Mouse (Mus musculus) lung, postnatal 0 days (tissue): ENCODE measurements around the gene Gm6588.

Experiments used
- CTCF ChIP-seq: IDR thresholded peaks from 2 replicates; pipeline ENCODE4 v1.5.1; 2016; ENCODE audit warnings: antibody characterized with exemption, mild to moderate bottlenecking
- EP300 ChIP-seq: IDR thresholded peaks from 2 replicates; pipeline ENCODE4 v1.6.1; 2016; ENCODE audit warnings: antibody characterized with exemption, mild to moderate bottlenecking, control low read depth

DNA sequence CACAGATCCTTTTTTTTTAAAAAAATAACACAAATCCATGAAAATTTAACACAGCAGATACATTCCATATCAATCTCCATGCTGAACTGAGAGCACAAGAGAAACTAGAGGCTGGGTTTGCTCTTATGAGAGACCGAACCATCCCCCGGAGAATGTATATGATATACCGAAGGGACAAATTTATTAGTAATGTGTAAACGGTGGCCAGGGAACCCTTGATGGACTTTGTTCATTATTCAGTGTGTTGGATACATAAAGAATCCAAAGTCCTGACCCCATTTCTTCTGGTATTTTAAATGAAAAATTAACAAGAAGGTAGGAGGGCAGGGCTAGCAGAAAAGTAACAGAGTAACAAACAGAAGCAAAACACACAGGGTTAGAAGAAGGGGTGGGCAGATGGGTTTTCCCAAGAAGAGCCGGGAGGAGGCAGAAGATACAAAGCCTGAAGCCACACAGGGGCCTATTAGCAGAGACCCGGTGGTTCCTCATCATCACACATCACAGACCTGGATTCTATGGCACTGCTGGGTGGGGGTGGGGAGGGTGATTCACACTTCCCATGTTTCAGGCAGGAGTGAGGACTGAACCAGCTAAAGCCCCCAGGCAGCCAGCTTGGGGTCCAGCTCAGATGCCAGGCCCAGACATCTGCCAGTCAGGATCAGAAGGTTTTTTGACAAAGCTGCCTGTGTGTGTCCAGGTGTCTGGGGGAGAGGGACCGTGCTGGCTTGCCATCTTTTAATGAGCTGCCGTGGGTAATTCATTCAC, 50.9 kb downstream of the Gm6588 start:
- TF ChIP-seq CTCF = no peak
- no peak for TF ChIP-seq EP300
